Mouse (Mus musculus) lung, postnatal 36 days (tissue): Measurements from ENCODE around the gene Vcan.

Experiments used
- DNase-seq: peaks from one replicate; pipeline ENCODE4 v3.0.0; 2022; ENCODE audit warnings: mixed read lengths

Gene Vcan

GRCm38 (mm10) chr13:89720497-89720896 lies 21.8 kb downstream of the Vcan start:
- no peak for DNase-seq

- DNase-seq: no peak
These were observed 32.7 kb downstream of the Vcan start for GRCm38 (mm10) chr13:89709497-89710201.

- DNase-seq: no peak
These were observed 34.0 kb downstream of the Vcan start for GRCm38 (mm10) chr13:89708151-89708927.

GRCm38 (mm10) chr13:89702395-89702794 lies 39.9 kb downstream of the Vcan start:
- DNase-seq: no peak

GRCm38 (mm10) chr13:89699998-89700555 lies 42.2 kb downstream of the Vcan start:
- DNase-seq: no peak

- DNase-seq: no peak
These were observed 49.7 kb downstream of the Vcan start for GRCm38 (mm10) chr13:89692597-89692996.

- DNase-seq: no peak
These were observed 58.8 kb downstream of the Vcan start for GRCm38 (mm10) chr13:89683490-89683889.

GRCm38 (mm10) chr13:89682254-89682653 lies 60.1 kb downstream of the Vcan start:
- no peak for DNase-seq

- no peak for DNase-seq
These were observed 62.6 kb downstream of the Vcan start for GRCm38 (mm10) chr13:89679756-89680155.

- no peak for DNase-seq
These were observed 71.8 kb downstream of the Vcan start for GRCm38 (mm10) chr13:89670505-89670904.

GRCm38 (mm10) chr13:89668981-89669880 lies 73.1 kb downstream of the Vcan start:
- no peak for DNase-seq

- DNase-seq: peak; percentile 69
These were observed 74.2 kb downstream of the Vcan start for GRCm38 (mm10) chr13:89668069-89668468.

GRCm38 (mm10) chr13:89661688-89662087 lies 80.6 kb downstream of the Vcan start:
- DNase-seq: no peak

GRCm38 (mm10) chr13:89657046-89657445 lies 85.3 kb downstream of the Vcan start:
- DNase-seq: no peak

GRCm38 (mm10) chr13:89653279-89653678 lies 89.0 kb downstream of the Vcan start:
- no peak for DNase-seq

- DNase-seq: no peak
These were observed 89.5 kb downstream of the Vcan start for GRCm38 (mm10) chr13:89652773-89653172.

GRCm38 (mm10) chr13:89645589-89645988 lies 96.7 kb downstream of the Vcan start:
- no peak for DNase-seq

- peak; percentile 14 for DNase-seq
These were observed 105.3 kb downstream of the Vcan start for GRCm38 (mm10) chr13:89637012-89637411.

GRCm38 (mm10) chr13:89634137-89634683 lies 108.1 kb downstream of the Vcan start:
- peak; percentile 67 for DNase-seq

GRCm38 (mm10) chr13:89619064-89619463 lies 123.2 kb downstream of the Vcan start:
- DNase-seq: no peak

GRCm38 (mm10) chr13:89607399-89607798 lies 134.9 kb downstream of the Vcan start:
- no peak for DNase-seq
